Mouse (Mus musculus) hindbrain, embryonic 14.5 days (tissue): ENCODE data around the gene Nln. TPM values are rescaled to one million over a fixed set of nuclear protein-coding genes. Genes with fewer than 3 reads are reported as not detected.

Experiments
- ATAC-seq: fragments of 200-750 bp; cut with Nextera tagmentation; 2 replicates; pipeline ENCODE4 v1.8.0; 2017; ENCODE audit warnings: moderate number of reproducible peaks, mild to moderate bottlenecking, moderate TSS enrichment, moderate library complexity; ENCODE audit not compliant: low FRiP score
- DNase-seq: peaks from one replicate; pipeline ENCODE4 v3.0.0-alpha.2; 2015; ENCODE audit warnings: low spot score
- H3K27ac ChIP-seq: fragments of 300-500 bp; sonication (generic); 2 replicates; pipeline ENCODE4 v1.5.1; 2014; ENCODE audit warnings: mild to moderate bottlenecking, moderate library complexity
- H3K27me3 ChIP-seq: fragments of 300-500 bp; sonication (generic); 2 replicates; pipeline ENCODE4 v1.6.1; 2014; ENCODE audit warnings: mild to moderate bottlenecking, low read length, mixed read lengths; ENCODE audit not compliant: control insufficient read depth, insufficient read depth
- H3K36me3 ChIP-seq: fragments of 300-500 bp; sonication (generic); replicated peaks from 2 replicates; pipeline ENCODE4 v1.6.1; 2014; ENCODE audit not compliant: control insufficient read depth, insufficient read depth
- H3K4me1 ChIP-seq: fragments of 300-500 bp; sonication (generic); replicated peaks from 2 replicates; pipeline ENCODE4 v1.6.1; 2014; ENCODE audit warnings: antibody characterized with exemption, low read length, mixed read lengths; ENCODE audit not compliant: control insufficient read depth, insufficient read depth
- H3K4me2 ChIP-seq: fragments of 300-500 bp; sonication (generic); replicated peaks from 2 replicates; pipeline ENCODE4 v1.6.1; 2014; ENCODE audit warnings: mild to moderate bottlenecking, moderate library complexity
- H3K4me3 ChIP-seq: fragments of 300-500 bp; sonication (generic); replicated peaks from 2 replicates; pipeline ENCODE4 v1.5.1; 2014; ENCODE audit warnings: mild to moderate bottlenecking, low read length
- H3K9ac ChIP-seq: fragments of 300-500 bp; sonication (generic); 2 replicates; pipeline ENCODE4 v1.6.1; 2014
- H3K9me3 ChIP-seq: fragments of 300-500 bp; sonication (generic); 2 replicates; pipeline ENCODE4 v1.6.1; 2016; ENCODE audit warnings: low read length; ENCODE audit not compliant: control insufficient read depth
- WGBS: fragments of 180-500 bp; shearing (Covaris S2); extraction: QIAGEN DNeasy Blood & Tissue Kit; methylation state at CpG from one replicate; pipeline ENCODE4 v1.1.7; 2014; 5-methylcytosine and 5-hydroxymethylcytosine counted together
- polyA plus RNA-seq: library from polyadenylated mRNA; unstranded; fragments of >200 nt; fragmentation: Nextera tagmentation; extraction: Ambion mirVana; gene quantifications from 2 replicates; pipeline ENCODE4 v1.2.1, GENCODE M21; 2014

Nln gene
- polyA plus RNA-seq, 1 experiment from 2014 or later = 69.5 TPM

DNA sequence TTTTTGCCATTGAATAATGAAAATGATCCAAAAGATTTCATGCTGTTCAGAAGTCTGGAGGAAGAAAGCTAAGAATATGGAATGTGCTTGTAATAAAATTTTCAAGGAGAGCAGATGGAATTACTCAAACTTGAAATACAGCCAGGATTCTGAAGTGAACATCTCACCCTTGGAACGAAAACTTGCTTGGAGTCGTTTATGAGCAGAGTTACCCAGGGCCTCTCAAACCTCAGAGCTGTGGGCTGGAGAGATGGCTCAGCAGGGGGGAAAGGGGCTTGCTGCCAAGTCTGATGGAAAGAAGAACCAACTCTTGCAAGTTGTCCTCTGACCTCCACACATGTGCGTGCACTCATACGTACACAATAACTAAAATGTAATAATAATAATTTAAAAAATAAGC is 122.8 kb downstream of the Nln start:
- H3K9ac ChIP-seq = no peak overlapping the region
- DNase-seq (no peak), ATAC-seq (no peak)
- H3K36me3 ChIP-seq = no peaks in the 10 kb centered on the region
- 76% methylated on average over 4 of the region's 4 CpGs for WGBS
- H3K4me2 ChIP-seq = no peak overlapping the region
- no peak overlapping the region for H3K4me3 ChIP-seq
- H3K9me3 ChIP-seq = peaks cover 9% of the 10 kb centered on the region
- no peak overlapping the region for H3K27ac ChIP-seq
- no peaks in the 10 kb centered on the region for H3K4me1 ChIP-seq
- no peaks in the 10 kb centered on the region for H3K27me3 ChIP-seq

GRCm38 (mm10) chr13:103985510-103986278 is 123.7 kb downstream of the Nln start:
- H3K27me3 ChIP-seq = no peaks in the 10 kb centered on the region
- no peak for DNase-seq
- 83% methylated on average over 20 of the region's 20 CpGs for WGBS
- no peak for ATAC-seq
- peaks cover 9% of the 10 kb centered on the region for H3K9me3 ChIP-seq
- H3K9ac ChIP-seq = no peak overlapping the region
- no peaks in the 10 kb centered on the region for H3K4me1 ChIP-seq
- no peaks in the 10 kb centered on the region for H3K36me3 ChIP-seq
- H3K4me3 ChIP-seq = no peak overlapping the region
- no peak overlapping the region for H3K27ac ChIP-seq
- no peak overlapping the region for H3K4me2 ChIP-seq

GRCm38 (mm10) chr13:103982376-103982775 is 127.0 kb downstream of the Nln start:
- no peak for ATAC-seq

DNA sequence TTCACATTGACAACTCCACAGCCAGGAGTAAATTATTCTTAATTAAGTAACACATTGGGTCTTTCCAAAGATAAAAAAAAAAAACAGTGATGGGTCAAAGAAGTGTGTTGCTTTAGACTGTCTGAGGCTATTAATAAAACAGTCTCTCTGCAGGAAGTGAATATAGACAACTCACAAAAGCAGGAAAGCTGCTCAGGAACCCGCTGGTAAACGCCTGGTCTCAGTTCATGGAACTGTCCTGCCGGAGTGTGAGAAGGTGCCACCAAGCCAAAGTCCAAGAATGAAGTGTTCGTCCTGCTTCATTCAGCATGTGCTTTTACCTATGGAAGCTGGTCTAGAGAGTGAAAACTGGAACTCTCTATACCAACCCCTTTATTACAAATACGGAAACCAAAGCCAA is 129.0 kb downstream of the Nln start:
- WGBS = 94% methylated on average over 5 of the region's 5 CpGs
- no peak overlapping the region for H3K27ac ChIP-seq
- H3K4me1 ChIP-seq = no peaks in the 10 kb centered on the region
- no peaks in the 10 kb centered on the region for H3K27me3 ChIP-seq
- no peak overlapping the region for H3K9ac ChIP-seq
- DNase-seq (no peak), ATAC-seq (no peak)
- H3K36me3 ChIP-seq = no peaks in the 10 kb centered on the region
- no peak overlapping the region for H3K4me2 ChIP-seq
- H3K4me3 ChIP-seq = no peak overlapping the region
- H3K9me3 ChIP-seq = peaks cover 5% of the 10 kb centered on the region

More at GRCm38 (mm10) chr13:103982376-103982775, 127.0 kb downstream of the Nln start:
- WGBS = 97% methylated on average over 3 of the region's 3 CpGs
- Histone ChIP-seq H3K4me3 (no peak overlapping the region), H3K9me3 (peaks cover 5% of the 10 kb centered on the region), H3K9ac (no peak overlapping the region), H3K27ac (no peak overlapping the region), H3K4me1 (no peaks in the 10 kb centered on the region), H3K27me3 (no peaks in the 10 kb centered on the region), H3K36me3 (no peaks in the 10 kb centered on the region), H3K4me2 (no peak overlapping the region)
- DNase-seq = no peak

DNA sequence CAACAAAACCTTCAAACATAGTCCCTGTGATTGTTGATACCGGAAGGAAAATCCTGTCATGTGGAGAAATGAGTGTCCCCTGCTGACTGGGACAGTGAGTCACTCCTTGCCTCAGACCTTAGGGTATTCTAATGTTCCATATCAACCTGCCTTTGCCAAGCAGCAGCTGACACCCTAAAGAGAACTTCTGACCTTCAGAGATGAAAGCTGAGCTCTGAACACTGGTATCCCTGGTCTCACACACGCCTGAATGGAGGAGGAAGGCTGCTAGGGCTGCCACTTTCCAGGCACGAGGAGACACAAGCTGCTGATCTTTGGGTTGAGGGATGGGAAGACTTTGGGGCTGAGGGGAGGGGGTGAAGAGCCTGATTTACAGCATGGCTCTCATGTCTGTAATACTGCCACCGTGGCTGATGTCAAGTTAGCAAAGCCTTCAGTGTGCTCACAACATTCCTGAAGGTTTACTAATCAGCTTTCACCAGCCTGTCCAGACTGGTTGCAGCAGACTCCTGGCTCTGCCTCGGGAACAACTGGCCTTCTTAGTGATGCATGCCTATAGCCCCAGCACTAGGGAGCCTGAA is 131.0 kb downstream of the Nln start:
- Histone ChIP-seq H3K9me3 (peaks cover 5% of the 10 kb centered on the region), H3K9ac (no peak overlapping the region), H3K27me3 (no peaks in the 10 kb centered on the region), H3K4me3 (no peak overlapping the region), H3K27ac (no peak overlapping the region), H3K4me1 (no peaks in the 10 kb centered on the region), H3K36me3 (no peaks in the 10 kb centered on the region), H3K4me2 (no peak overlapping the region)
- 62% methylated on average over 5 of the region's 5 CpGs for WGBS
- DNase-seq (no peak), ATAC-seq (no peak)

GRCm38 (mm10) chr13:103977844-103978243 is 131.6 kb downstream of the Nln start:
- H3K4me2 ChIP-seq = no peak overlapping the region
- H3K27ac ChIP-seq = no peak overlapping the region
- H3K36me3 ChIP-seq = no peaks in the 10 kb centered on the region
- H3K9ac ChIP-seq = no peak overlapping the region
- H3K4me1 ChIP-seq = no peaks in the 10 kb centered on the region
- H3K4me3 ChIP-seq = no peak overlapping the region
- 81% methylated on average over 6 of the region's 6 CpGs for WGBS
- DNase-seq (no peak), ATAC-seq (no peak)
- peaks cover 5% of the 10 kb centered on the region for H3K9me3 ChIP-seq
- H3K27me3 ChIP-seq = no peaks in the 10 kb centered on the region

DNA sequence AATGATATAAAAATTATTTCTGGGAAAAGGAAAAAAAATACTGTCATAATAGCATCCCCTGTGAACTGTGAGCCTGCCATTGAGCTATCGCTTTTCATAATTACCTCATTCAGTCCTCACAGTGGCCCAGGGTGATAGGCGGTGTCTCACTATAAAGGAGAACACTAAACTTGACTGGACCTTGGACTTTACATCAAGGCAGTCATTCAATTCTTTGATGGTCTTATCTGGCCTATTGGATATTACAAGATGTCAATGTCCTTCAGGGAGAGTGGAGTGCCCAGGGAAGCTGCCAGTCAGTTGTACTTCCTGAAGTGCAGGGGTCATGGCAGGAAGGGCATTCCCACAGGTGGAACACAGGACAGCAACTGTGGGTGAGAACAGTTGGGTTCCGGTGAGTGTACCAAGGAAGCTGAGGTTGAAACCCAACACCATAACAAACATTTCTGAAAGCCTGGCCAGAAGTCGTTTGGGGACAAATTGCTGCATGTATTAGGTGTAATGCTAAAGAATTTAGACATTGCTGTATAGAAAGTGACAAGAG is 133.2 kb downstream of the Nln start:
- H3K4me3 ChIP-seq = no peak overlapping the region
- H3K9me3 ChIP-seq = no peaks in the 10 kb centered on the region
- H3K27ac ChIP-seq = no peak overlapping the region
- H3K27me3 ChIP-seq = no peaks in the 10 kb centered on the region
- no peak overlapping the region for H3K4me2 ChIP-seq
- no peak for ATAC-seq
- H3K4me1 ChIP-seq = no peaks in the 10 kb centered on the region
- WGBS = 83% methylated on average over 4 of the region's 4 CpGs
- H3K36me3 ChIP-seq = no peaks in the 10 kb centered on the region
- no peak overlapping the region for H3K9ac ChIP-seq
- DNase-seq = no peak

GRCm38 (mm10) chr13:103975101-103975500 is 134.3 kb downstream of the Nln start:
- Histone ChIP-seq H3K9ac (no peak overlapping the region), H3K4me3 (no peak overlapping the region), H3K27me3 (no peaks in the 10 kb centered on the region), H3K36me3 (no peaks in the 10 kb centered on the region), H3K4me1 (peaks cover 4% of the 10 kb centered on the region; the same call in 1 of the 2 replicates), H3K4me2 (no peak overlapping the region), H3K27ac (no peak overlapping the region), H3K9me3 (no peaks in the 10 kb centered on the region)
- DNase-seq (no peak), ATAC-seq (no peak)
- 91% methylated on average over 10 of the region's 10 CpGs for WGBS

- ATAC-seq = no peak
- Histone ChIP-seq H3K27ac (no peak overlapping the region), H3K4me1 (peaks cover 9% of the 10 kb centered on the region; the same call in 1 of the 2 replicates), H3K9me3 (no peaks in the 10 kb centered on the region), H3K36me3 (no peaks in the 10 kb centered on the region), H3K27me3 (no peaks in the 10 kb centered on the region), H3K4me2 (no peak overlapping the region), H3K9ac (no peak overlapping the region), H3K4me3 (no peak overlapping the region)
- no peak for DNase-seq
- 77% methylated on average over 5 of the region's 5 CpGs for WGBS
These were observed 135.4 kb downstream of the Nln start for GRCm38 (mm10) chr13:103973977-103974376.
